Mouse (Mus musculus) urinary bladder, postnatal 10 days (tissue): Measurements from ENCODE around the gene Napb.
"Not testable (repeated sequence)": the region's sequence is repeated elsewhere in the genome, so short reads cannot be mapped to it uniquely, and the experiment has no call there.

Experiments used
- DNase-seq: peaks from one replicate; pipeline ENCODE4 v3.0.0; 2022; ENCODE audit warnings: low spot score

The Napb gene

DNA sequence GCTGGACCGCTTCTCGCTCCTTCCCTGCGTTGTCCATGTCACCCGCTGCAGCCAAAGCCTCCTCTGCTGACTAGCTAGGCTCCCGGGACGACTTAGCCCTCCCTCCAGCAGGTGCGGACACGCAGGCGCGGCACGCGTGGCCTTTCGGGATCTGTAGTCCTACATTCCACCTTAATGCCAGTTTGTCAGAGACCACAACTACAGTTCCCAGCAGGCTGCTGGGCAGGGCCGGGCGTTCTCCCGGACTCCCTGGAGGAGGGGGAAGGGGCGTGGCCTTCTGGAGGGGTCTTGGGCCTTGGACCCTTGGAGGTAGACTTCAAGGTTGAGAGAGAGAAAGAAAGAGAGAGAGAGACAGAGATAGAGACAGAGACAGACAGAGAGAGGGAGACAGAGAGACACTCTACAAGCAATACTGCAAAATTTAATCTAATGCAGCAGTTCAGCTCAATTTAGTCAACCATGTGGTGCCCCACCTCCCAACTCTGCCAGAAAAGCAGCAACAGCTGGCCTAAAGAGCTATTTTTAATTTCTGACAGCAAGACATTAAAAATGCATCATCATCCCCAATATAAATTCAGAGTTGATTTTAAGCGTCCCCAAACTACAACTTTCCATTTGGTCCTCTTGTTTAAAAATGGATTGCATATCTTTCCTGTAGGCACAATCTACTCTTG, at the start of gene Napb:
Gene Napb, minus strand, starts transcription at position 141 of the 674 bp plus-strand sequence.
- DNase-seq, result peak; percentile 71

DNA sequence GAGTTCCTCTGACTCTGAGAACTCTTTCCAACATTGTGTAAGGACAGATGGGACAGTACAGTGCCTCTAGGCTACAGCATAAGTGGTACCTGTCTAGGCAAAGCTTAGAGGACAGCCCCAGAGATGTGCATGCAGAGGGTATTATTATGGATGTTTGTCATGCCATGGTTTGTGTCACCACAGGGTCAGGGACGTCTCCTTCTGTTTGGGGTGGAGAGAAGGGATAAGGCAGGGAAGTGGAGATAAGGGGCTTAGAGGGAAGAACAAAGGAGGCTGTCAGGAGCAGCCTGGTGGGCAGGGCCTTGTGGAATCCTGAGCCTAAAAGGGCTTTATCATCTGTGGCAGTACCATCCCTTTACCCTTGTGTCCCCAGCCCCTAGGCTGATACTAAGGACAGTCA, 49.4 kb upstream of the Napb start, which contains the start of gene 8030411F24Rik:
Gene 8030411F24Rik, plus strand, starts transcription at position 301 of the 400 bp plus-strand sequence.
- no peak for DNase-seq

DNA sequence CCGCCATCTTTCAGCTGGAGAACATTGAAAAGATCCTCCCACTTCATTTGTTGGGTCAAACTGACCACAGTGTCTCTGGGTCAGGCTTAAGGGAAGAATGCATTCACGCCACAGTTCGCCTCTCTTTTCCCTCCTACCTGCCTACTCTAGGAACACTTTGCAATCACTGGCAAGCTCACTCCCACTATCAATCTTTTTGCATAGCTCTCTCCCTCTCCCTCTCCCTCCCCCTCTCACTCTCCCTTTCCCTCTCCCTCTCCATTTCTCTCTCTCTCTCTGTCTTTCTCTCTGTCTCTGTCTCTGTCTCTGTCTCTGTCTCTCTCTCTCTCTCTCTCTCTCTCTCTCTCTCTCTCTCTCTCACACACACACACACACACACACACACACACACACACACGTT, 39.1 kb upstream of the Napb start, which contains the start of gene Cst11:
Gene Cst11, minus strand, starts transcription at position 101 of the 400 bp plus-strand sequence.
- not testable (repeated sequence) for DNase-seq

DNA sequence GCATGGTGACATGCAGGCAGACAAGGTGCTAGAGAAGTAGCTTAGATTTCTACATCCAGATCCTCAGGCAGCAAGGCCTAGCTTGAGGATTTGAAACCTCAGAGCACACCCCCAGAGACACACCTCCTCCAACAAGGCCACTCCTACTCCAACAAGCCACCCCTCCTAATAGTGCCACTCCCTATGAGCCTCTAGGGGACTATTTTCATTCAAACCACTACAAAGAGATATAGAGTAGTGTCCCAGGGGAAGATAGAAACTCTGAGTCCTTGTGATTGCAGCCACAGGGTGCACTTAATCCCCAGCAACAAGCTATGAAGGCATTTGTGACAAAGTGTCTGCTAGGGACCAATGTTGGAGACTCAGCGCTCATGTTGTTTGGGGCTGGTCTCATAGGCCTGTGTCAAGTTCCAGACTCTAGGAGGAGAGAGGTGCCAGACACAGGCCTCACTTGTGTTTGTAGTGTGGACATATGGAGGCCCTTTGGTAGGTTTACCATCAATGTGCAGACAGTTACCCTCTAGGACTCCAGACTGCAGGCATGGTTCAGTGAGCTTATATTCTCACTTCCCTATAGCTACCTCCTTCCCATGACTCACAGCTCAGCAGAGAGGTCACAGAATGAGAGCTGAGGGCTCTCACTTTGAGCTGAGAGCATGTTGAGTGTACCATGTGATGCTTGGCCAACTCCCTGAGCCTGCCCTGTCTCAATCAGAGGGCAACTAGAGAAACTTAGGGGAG, 31.6 kb upstream of the Napb start:
- no peak for DNase-seq

DNA sequence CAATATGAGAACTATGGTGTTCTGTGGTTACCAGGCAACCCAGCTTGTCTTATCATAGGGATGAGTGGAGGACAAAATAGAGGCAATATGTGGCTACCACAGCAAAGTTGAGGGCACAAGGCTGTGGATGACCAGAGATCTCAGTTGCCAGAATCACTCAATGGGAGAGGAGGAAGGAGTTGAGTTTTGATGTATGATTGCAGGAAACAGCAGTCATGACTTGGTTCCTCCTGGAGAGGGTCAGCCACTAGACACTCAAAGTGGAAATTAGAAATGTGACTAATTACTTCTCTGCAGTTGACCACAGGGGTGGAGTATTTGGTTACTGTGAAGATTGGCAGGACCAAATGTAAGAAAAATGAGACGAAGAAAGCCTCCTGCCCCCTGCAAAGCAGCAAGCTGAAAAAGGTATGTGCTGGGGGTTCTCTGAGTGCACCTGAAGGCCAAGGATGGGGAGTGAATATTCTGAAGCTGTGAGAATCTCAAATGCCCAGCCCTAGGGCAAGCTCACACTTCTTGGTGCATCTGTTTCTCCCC, 22.1 kb upstream of the Napb start:
- DNase-seq, result no peak

DNA sequence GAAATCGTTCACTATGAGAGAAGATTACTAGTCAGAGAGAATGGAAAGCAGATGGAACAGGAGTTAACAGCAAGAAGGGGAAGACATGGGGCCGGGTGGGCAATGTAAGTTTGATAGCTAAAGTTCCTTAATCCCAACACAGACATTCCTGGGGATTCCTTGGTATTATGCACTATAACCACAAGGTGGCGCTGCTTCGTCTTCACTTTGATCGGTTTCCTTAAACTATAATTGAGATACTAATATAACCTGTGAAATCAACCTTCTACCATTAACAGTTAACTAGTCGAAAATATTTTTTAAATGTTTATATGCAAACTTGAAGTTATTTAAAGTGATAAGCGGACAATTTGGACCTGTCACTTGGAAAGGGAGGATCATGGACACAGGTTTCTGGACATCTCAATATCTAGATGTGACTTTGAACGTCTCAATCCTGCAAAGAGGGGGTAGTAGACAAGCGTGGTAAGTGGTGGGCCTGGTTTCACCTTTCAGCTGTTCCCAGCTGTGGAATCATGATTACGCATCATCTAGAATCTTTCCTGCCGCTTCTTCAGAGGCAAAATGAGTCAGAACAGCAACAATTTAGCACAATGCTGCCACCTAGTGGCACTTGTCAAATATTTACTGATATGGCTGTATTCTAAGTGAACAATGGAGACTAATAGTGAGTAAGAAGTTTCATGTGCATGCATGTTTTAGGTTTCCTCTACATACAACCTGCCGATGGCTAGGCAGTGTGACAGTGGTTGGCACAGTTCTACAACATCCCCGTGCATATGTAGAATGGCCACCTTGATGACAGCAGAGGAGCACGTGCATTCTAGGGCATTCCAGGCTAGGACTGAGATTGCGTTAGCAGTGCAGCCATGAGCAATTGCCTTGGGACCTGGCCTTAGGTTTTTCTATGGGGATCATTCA, 19.9 kb upstream of the Napb start:
- DNase-seq, result no peak

DNA sequence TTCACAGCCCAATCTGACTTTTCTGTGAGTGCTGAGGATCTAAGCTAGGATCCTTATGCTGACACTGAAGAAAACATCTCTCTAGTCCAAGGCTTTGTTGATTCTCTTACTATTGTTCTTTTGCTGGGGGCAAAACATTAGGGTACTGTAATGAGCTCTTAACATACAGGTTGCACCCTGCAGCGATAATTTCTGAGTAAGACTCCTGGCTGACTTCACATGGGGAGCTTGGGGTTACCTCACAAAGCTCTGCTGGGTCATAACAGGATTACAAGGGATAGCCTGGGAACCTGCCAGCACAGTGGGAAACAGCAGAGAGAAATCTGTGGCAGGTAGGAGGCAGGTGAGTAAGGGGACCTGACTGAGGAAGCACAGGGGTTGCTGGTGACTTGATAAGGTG, 17.8 kb upstream of the Napb start, which contains the start of gene Cstl1:
Gene Cstl1, plus strand, starts transcription at position 301 of the 400 bp plus-strand sequence.
- no peak for DNase-seq

DNA sequence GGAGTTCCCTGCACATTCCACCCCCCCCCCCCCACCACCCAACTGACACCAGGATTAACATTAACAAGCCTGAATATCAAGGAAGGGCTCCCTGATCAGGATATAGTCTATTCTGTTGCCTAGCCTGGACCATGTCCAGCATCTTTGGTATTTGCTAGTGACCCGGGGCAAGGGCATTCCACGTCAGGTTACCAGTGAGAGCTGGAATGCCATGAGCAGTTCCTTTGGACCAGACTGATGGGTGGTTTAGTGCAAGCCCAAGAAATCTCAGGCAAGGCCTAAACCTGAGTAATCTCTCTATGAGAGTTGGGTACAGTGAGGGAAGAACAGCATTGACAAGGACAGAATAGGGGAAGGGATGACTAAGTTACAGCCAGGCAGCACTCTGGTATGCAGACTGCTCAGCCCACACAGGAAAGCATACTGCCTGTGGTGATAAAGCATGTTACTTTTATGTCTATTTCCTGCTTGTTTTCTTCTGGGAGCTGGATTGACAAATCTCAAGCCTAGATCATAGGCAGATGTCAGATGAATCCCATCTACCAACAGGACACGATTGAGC, 11.7 kb upstream of the Napb start:
- no peak for DNase-seq

DNA sequence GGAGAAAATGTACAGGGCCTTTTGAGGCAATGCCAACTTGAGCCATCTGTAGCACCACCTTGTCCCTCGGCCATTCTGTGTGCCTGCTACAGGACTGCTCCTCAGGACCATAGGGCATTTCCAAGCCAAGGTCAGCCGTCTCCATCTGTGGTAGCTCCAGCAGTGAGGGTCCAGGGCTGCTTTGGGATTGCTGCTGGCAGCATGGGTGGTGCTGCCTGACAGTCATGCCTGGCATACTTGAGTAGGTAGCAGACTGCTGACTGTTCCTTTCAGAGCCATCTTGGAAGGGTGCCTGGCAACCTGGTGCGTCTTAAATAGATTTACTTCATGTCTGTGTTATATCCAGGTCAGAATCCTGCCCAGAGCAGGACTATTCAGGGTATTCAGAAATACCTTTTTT, 10.7 kb upstream of the Napb start:
- DNase-seq, result no peak

DNA sequence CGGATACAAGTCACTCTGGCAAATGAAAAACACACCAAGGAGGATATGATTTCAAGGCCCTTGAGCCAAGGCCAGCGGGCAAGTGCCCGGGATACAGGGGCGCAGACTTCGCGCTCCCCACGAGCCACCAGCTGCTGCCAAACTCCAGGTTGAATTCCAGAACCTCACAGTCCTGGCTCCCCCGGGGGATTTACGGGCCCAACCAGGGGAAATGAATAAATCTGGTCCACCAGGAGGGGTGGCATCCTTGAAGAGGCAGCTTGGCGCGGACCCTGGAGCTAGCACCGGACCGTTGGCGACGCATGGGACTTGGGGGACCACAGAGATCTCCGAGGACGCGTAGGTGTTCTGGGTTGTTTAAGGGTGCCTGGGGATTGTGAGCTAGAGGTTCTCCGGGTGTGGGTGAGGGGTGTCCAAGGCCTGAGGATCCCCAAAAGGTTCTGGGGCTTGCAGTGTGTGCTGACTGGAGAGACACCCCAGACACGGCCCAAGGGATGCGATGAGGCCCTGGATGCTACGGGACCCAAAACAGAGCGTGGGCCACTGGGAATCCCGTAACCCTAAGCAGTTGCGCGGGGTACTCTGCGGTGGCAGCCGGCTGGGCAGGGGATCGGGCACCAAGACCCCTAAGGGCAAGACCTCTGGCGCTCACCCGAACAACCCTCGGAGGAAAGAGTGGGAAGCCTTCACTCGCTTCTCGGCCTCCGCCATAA, 497 bp downstream of the Napb start:
- DNase-seq, result no peak

DNA sequence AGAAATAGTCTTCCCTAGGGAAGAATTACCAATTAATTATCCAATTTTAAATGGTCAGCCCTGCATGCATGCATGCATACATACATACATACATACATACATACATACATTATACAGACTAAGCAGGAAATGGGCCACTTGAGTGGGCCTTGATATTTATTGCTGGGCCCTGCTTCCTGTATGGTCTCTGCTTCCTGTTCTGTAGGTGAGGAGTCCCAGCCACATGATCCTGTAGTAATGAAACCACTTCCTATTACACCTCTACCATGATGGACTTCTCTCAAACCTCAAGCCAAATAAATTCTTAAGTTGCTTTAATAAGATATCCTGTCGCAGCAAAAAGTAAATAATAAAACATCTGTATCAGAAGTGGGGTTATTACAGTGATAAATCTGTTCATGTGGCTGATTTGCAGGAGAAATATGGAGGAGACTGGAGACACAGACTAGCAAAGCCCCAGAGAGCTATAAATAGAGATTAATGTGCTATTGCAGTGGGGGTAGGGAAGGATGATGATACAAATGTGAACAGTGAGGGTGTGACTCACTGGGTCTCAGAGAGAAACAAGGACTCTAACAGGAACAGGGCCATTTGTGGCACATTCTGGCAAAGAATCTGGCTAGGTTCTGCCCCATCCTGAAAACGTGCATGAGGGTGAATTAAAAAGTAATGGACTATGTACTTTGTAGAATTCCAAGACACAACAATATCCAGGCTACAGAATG, 12.8 kb downstream of the Napb start:
- DNase-seq, result no peak

DNA sequence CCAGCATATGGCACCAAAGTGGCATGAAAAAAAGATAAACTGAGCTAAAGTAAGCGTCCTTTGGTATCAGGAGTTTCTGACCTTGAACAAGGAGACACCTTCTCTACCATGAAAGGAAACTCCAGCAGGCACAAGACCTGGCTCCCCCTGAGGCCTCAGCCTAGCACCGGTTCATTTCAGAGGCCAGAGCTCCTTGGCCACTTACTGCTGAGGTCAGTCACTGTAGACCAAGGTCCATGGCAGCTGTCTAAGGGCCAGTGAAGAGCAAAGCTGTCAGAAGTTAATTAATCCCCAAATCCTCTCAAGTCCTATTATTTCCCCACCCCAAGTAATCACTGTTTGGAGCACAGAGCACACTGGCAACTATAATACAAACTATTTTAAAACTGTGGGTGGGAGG, 15.2 kb downstream of the Napb start:
- DNase-seq, result no peak

DNA sequence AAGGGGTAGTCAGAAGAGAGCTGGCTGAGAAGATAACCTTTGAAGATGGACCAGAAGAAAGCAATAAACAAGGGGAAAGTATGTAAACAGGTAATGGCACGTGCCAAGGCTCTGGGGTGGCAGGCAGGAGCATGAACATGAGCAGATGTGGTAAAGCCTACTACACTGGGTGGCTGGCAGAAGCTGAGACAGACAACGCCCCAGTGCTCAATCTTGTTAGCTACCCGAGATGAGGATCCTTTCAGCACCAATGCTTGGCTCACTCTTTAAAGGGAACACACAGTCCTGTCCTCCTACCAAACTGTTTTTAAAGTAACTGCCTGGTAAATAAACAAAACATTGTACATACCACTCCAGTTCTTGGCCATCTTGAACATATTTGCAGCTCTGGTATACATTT, 19.9 kb downstream of the Napb start:
- no peak for DNase-seq

DNA sequence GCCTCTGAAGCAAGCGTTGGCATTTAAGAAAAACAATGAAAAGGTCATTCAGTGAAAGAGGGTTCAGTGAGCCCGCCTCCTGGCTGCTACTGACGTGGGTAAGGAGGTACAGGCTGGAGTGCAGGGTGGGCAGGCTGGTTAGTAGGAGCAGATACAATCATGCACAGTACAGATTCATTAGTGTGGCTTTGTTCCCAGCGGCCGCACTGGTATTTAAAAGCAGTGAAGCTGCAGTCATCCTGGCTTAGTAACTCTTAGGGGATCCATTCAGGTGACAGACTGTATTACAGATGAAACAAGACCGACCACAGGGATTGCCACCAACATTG, 25.1 kb downstream of the Napb start:
- DNase-seq, result no peak

DNA sequence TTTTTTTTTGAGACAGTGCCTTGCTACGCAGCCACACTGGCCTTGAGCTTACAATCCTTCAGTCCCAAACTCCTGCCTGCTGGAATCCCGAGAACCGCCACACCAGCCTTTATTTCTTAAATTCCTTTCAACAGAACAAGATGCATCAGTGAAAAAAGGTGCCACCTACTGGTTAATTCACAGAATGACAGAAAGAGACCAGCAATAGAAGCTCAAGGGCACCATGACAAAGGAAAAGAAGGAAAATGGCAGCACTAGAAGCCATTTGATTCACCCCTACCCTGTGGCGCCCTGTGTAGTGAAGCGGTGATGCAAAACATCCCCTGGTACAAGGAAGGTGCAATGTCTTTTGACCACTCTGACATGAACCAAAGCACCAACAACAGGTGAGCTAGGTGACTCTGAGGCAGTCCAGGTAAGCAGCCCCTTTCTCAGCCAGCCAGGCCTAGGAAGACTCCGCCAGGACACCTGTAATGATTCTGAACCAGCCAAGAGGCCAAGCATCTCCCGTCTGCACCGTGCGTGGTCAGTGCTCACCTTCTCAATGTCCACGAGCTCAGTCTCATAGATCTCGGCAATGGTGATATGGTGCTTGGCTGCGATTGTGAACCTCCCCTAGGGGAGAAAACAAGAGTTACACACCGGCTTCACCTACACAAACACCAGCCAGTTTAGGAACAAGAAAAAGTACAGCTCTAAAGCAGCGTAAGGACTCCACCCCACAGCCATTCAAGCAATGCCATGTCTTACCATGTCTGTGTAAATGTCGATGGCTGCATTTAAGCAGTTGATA, 25.7 kb downstream of the Napb start:
- DNase-seq, result no peak

DNA sequence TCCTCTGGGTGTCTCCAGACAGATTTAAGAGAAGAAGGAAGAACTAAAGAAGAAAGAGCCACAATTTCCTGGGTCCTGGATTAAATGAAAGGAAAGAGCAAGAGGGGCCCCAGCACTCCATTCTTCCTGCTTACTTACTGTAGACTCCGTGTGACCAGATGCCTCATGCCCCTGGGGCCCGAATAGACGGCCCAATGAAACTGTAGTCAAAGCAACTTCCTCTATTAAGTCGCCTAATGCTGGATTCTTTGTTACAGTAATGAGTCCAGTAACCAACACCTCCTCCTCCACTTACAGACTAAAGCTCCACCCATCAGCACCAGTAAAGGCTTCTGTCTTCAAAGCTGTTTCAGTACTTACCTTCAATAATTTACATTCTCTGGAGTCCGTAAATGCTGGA, 33.7 kb downstream of the Napb start:
- DNase-seq, result no peak

DNA sequence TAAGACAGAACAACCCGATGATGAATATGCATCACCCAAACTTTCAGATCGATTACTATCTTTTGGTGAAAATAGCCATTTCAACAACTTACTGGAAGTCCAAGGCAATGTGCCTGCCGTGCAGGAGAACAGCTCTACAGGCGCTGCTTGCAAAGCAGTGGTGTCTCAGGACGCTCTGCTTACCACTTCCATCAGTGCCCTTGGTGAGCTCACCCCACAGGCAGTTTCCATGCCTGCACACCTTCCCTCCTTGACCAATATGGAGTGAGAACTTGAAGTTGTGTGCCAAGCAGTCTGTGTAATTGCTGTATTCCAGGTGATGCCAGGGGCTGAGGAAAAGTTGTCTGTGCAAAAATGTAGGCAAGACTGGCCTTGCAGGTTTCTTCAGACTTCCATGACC, 41.5 kb downstream of the Napb start:
- no peak for DNase-seq

DNA sequence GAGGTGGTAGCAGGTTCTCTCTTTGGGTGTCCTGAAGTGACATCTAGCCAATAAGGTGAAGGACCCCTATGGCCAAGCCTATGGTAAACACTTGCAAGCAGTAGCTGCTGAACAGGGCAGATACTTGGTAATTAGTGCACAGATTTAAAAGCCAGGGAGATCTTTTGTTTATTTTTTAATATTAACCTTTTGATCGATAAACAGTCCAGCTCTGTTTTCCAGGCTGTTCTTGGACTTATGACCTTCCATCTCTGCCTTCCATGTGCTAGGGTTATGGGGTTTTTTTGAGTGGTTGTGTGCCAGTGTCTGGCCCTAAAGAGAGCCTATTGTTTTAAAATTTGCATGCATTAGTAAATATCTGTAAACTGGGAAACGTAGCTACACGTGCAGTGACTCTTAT, 42.0 kb downstream of the Napb start:
- DNase-seq, result no peak

DNA sequence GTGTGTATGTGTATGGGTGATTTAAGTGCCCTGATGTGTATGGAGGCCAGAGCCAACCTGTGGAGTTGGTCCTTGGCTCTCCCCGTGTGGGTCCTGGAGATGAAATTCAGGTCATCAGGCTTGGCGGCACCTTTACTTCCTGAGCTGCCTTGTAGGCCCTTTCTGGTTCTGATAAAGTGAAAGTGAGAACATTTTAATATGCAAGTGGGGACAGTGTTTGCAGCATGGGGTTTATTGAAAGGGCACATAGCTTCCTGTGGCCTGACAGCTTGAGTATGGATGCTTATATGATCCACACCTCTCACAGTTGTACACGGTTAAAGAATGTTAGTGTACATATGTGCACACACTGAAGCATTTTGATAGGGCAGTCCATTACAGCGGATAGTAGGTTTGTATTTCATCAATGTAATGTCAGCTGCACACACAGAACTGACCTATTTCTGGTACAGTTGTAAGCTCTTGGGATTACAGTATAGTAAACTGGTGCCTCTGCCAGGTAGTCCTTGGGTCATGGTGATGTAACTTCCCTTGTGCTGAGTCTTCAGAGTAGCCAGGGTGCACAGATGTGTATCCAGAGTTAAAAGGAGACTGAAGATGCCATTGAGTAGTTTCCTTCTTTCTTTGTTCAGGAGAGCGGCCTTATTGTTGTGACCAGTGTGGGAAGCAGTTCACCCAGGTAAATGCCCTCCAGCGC, 42.7 kb downstream of the Napb start:
- DNase-seq, result no peak
